Mouse (Mus musculus) liver, adult 2 months (tissue): ENCODE data around the gene Denr. TPM values are rescaled to one million over a fixed set of nuclear protein-coding genes. Genes with fewer than 3 reads are reported as not detected.
A peak's percentile ranks its signal among the peaks of the same experiment; 100 is the strongest.

Source experiments
- DNase-seq: peaks from one replicate; pipeline ENCODE4 v3.0.0-alpha.2; 2011; ENCODE audit warnings: low read depth, low spot score; ENCODE audit errors: extremely low read depth
- H3K27ac ChIP-seq: fragments of 200-500 bp; replicated peaks from 2 replicates; pipeline ENCODE4 v1.5.1; 2012; ENCODE audit warnings: low read depth, mild to moderate bottlenecking, control low read depth, inconsistent platforms, low read length; ENCODE audit not compliant: insufficient read depth
- H3K27me3 ChIP-seq: fragments of 200-500 bp; 2 replicates; pipeline ENCODE4 v1.6.1; 2012; ENCODE audit warnings: mild to moderate bottlenecking, moderate library complexity, low read length, inconsistent platforms; ENCODE audit not compliant: control insufficient read depth, insufficient read depth
- H3K36me3 ChIP-seq: fragments of 200-500 bp; 2 replicates; pipeline ENCODE4 v1.6.1; 2012; ENCODE audit warnings: low read length, inconsistent platforms; ENCODE audit not compliant: control insufficient read depth, insufficient read depth
- H3K4me1 ChIP-seq: fragments of 200-500 bp; 2 replicates; pipeline ENCODE4 v1.6.1; 2011; ENCODE audit warnings: low read length; ENCODE audit not compliant: control insufficient read depth, insufficient read depth
- H3K4me3 ChIP-seq: fragments of 200-500 bp; 2 replicates; pipeline ENCODE4 v1.5.1; 2011; ENCODE audit warnings: low read depth, mild to moderate bottlenecking, control low read depth, low read length, moderate library complexity; ENCODE audit not compliant: insufficient read depth
- H3K79me2 ChIP-seq: fragments of 200-500 bp; 2 replicates; pipeline ENCODE4 v1.6.1; 2012; ENCODE audit warnings: inconsistent platforms, mild to moderate bottlenecking, low read length, moderate library complexity; ENCODE audit not compliant: control insufficient read depth, insufficient read depth
- H3K9ac ChIP-seq: fragments of 200-500 bp; 2 replicates; pipeline ENCODE4 v1.6.1; 2012; ENCODE audit warnings: low read depth, mild to moderate bottlenecking, control low read depth, inconsistent platforms, low read length
- CTCF ChIP-seq: fragments of 200-500 bp; IDR thresholded peaks from 2 replicates; pipeline ENCODE4 v1.5.1; 2011; ENCODE audit warnings: low read depth, low read length, control low read depth
- POLR2A ChIP-seq: fragments of 200-500 bp; IDR thresholded peaks from 2 replicates; pipeline ENCODE4 v1.6.1; 2011; ENCODE audit warnings: low read length, control low read depth; ENCODE audit not compliant: insufficient read depth; ENCODE audit errors: extremely low read depth
- WGBS: fragments of 180-500 bp; shearing (Covaris S2); methylation state at CpG from one replicate; pipeline ENCODE4 v1.1.7; 2018; 5-methylcytosine and 5-hydroxymethylcytosine counted together
- polyA plus RNA-seq: library from polyadenylated mRNA; depleted of rRNA; stranded (reverse); fragments of >200 nt; gene quantifications from 2 replicates; pipeline ENCODE4 v1.2.3, GENCODE M21; 2012; rRNA removed
- total RNA-seq: library from RNA; depleted of rRNA; stranded (reverse); fragments of >200 nt; gene quantifications from 2 replicates; pipeline ENCODE4 v1.2.3, GENCODE M21; 2014; rRNA removed

Denr gene
- total and polyA plus RNA-seq, 2 experiments = 12.5 to 27.5 TPM

DNA sequence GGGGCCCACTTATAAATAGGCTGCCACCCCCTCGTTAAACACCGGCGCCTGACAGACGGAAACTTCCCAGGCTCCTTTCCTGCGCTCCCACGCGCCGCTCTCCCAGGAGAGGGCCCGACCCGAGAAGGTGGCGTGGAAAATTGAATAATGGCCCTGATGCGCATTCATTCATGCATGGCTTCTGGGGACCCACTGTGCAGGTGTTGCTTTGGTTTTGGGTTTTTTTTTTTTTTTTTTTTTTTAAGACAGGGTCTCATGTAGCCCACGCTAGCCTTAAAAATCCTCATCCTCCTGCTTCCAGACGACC, 67.2 kb downstream of the Denr start:
- H3K79me2 ChIP-seq = peaks cover 6% of the 10 kb centered on the region; the same call in 1 of the 2 replicates
- peak overlapping the region; percentile 85 for H3K27ac ChIP-seq
- H3K4me3 ChIP-seq = peak overlapping the region; percentile 71
- H3K9ac ChIP-seq = peak overlapping the region; percentile 99
- H3K27me3 ChIP-seq = no peaks in the 10 kb centered on the region
- no peak for TF ChIP-seq CTCF
- TF ChIP-seq POLR2A = no peak
- no peaks in the 10 kb centered on the region for H3K36me3 ChIP-seq
- H3K4me1 ChIP-seq = peaks cover 35% of the 10 kb centered on the region
- 2% methylated on average over 14 of the region's 14 CpGs for WGBS
- DNase-seq = no peak

DNA sequence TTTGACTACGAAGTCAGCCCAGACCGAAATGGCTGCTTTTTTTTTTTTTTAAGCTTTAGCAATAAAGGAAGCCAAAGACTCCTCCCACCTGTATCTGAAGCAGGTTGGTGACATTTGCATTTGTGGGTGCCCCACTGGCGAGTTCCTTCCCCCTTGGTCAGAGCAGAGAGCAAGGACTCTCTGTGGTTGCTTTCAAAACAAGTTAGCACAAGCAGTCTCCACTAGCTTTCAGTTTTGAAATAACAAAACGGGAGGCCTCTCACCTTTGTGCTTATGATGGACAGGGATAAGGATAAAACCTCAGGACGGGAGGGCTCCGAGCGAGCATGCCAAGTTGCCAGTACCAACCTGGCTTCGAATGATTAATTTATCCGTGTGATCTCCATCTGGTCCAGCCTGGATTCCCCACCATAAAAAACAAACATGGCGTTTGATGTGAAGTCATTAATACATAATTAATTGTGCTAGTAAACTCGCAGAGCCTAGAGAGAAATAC, 67.7 kb downstream of the Denr start:
- WGBS = 17% methylated on average over 11 of the region's 11 CpGs
- Histone ChIP-seq H3K4me1 (peaks cover 35% of the 10 kb centered on the region), H3K27ac (peak overlapping the region; percentile 61), H3K9ac (peak overlapping the region; percentile 34), H3K79me2 (peaks cover 8% of the 10 kb centered on the region; the same call in 1 of the 2 replicates), H3K27me3 (no peaks in the 10 kb centered on the region), H3K4me3 (peak overlapping the region; percentile 39), H3K36me3 (no peaks in the 10 kb centered on the region)
- peak; percentile 61 for DNase-seq
- TF ChIP-seq CTCF = no peak
- TF ChIP-seq POLR2A = no peak

DNA sequence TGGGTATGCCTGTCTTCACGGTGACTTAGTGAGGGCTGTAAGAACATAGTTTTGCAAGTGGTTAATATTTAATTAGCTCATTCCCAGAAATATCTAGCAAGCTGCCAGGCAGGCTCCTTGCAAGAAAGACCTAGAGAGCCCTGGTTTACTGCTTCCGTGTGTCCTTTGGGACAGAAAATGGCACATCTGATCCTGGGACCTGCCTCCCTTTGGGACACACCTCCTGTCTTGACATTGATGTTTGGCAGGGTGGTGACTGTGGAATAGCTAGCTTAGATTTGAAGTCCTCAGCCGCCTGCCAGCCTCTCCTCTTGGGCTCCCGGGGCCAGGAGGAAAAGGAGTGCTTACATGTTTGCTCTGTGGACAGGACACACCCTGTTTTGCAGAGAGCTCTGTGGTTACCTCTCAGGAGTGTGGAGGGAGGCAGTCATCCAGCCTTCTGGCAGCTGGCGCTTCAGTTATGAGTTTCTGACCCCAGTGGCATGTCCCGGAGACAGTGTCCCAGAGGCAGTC, 68.7 kb downstream of the Denr start:
- Histone ChIP-seq H3K36me3 (no peaks in the 10 kb centered on the region), H3K4me3 (no peak overlapping the region), H3K27ac (peak overlapping the region; percentile 71), H3K27me3 (no peaks in the 10 kb centered on the region), H3K4me1 (peaks cover 37% of the 10 kb centered on the region), H3K9ac (peak overlapping the region; percentile 32), H3K79me2 (peaks cover 8% of the 10 kb centered on the region; the same call in 1 of the 2 replicates)
- TF ChIP-seq CTCF (no peak), POLR2A (no peak)
- DNase-seq = peak; percentile 70
- 11% methylated on average over 6 of the region's 6 CpGs for WGBS

DNA sequence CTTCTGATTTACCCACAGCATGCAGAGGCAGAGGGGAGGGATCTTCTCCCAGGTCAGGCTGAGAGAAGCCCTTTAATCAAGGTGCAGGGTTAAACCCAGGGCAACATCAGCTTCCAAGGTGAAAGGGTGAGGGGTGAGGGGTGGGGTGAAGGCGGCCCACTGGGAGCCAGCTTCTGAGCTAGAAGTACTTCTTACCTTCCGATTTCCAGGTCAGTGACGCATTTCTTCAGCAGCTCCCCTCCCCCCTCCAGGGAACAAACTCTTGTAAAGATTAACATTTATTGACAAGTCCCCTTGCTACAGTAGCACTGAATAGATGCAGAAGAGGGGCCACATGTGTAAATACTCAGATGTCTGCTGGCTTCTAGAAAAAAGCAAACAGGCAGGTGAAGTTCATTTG, 70.3 kb downstream of the Denr start:
- Histone ChIP-seq H3K4me3 (no peak overlapping the region), H3K4me1 (peaks cover 37% of the 10 kb centered on the region), H3K27ac (peak overlapping the region; percentile 87), H3K27me3 (no peaks in the 10 kb centered on the region), H3K36me3 (no peaks in the 10 kb centered on the region), H3K79me2 (peaks cover 15% of the 10 kb centered on the region; the same call in 1 of the 2 replicates), H3K9ac (peak overlapping the region; percentile 59; the same call in 1 of the 2 replicates)
- WGBS = 26% methylated on average over 3 of the region's 3 CpGs
- no peak for TF ChIP-seq POLR2A
- TF ChIP-seq CTCF = no peak
- DNase-seq = peak; percentile 92

DNA sequence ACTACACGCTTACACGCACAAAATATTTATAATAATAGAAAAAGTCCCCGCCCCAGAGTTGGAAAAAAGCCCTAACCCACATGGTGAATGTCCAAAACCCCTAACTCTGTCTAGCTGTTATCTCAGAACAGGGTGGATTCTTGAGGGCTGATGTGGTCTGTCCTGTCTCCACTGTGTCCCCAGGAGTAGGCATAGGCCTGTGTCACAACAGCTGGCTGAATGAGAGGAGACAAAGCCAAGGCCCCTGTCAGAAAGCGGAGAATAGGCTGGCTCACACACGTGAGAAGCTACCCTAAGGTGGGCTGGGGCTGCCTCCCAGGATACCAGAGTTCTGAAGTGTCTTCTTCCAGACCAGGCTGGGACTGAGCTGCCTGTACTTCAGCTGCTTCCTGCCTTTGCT, 71.2 kb downstream of the Denr start:
- peak overlapping the region; percentile 1; the same call in 1 of the 2 replicates for H3K9ac ChIP-seq
- H3K27ac ChIP-seq = peak overlapping the region; percentile 16
- peaks cover 37% of the 10 kb centered on the region for H3K4me1 ChIP-seq

More for the DNA sequence above, 71.2 kb downstream of the Denr start:
- WGBS = 60% methylated on average over 5 of the region's 5 CpGs
- H3K4me3 ChIP-seq = no peak overlapping the region
- H3K36me3 ChIP-seq = no peaks in the 10 kb centered on the region
- TF ChIP-seq CTCF = no peak
- no peak for TF ChIP-seq POLR2A
- DNase-seq = no peak
- no peaks in the 10 kb centered on the region for H3K27me3 ChIP-seq
- peaks cover 21% of the 10 kb centered on the region; the same call in 1 of the 2 replicates for H3K79me2 ChIP-seq

Other genes with a start within 250 kb of the Denr start
- gene Clip1, start 222.6 kb upstream of the Denr start, total RNA-seq = 18.5 and 25.2 TPM in 2 replicates
- gene Clip1, start 222.6 kb upstream of the Denr start, polyA plus RNA-seq = 10.9 and 11.8 TPM in 2 replicates
- 9.0 and 12.1 TPM in 2 replicates for gene Zcchc8, start 186.1 kb upstream of the Denr start, total RNA-seq
- 9.6 and 12.7 TPM in 2 replicates for gene Zcchc8, start 186.1 kb upstream of the Denr start, polyA plus RNA-seq
- 29.1 and 44.2 TPM in 2 replicates for gene Rsrc2, start 157.8 kb upstream of the Denr start, total RNA-seq
- 3.7 and 7.0 TPM in 2 replicates for gene Rsrc2, start 157.8 kb upstream of the Denr start, polyA plus RNA-seq
- 0.37 and 0.94 TPM in 2 replicates for gene Kntc1, start 157.5 kb upstream of the Denr start, total RNA-seq
- 0.04 and 0.26 TPM in 2 replicates for gene Kntc1, start 157.5 kb upstream of the Denr start, polyA plus RNA-seq
- 0.18 and 1.1 TPM in 2 replicates for gene Hcar2, start 41.7 kb upstream of the Denr start, total RNA-seq
- gene Hcar2, start 41.7 kb upstream of the Denr start, polyA plus RNA-seq = 0.25 and 0.32 TPM in 2 replicates
- gene Hcar1, start 27.2 kb upstream of the Denr start, total RNA-seq = under 0.01 and 0.09 TPM in 2 replicates
- 0.04 TPM in 1 of 2 replicates, not detected in the other for gene Hcar1, start 27.2 kb upstream of the Denr start, polyA plus RNA-seq
- 1.2 TPM in 1 of 2 replicates, not detected in the other for gene Gm43518, start 20.2 kb downstream of the Denr start, total RNA-seq
- gene Gm43518, start 20.2 kb downstream of the Denr start, polyA plus RNA-seq = 0.31 TPM in 1 of 2 replicates, not detected in the other
- gene Ccdc62, start 23.5 kb downstream of the Denr start, total RNA-seq = 2.1 and 2.2 TPM in 2 replicates
- gene Ccdc62, start 23.5 kb downstream of the Denr start, polyA plus RNA-seq = 1.8 and 3.2 TPM in 2 replicates
- 9.1 and 9.7 TPM in 2 replicates for gene Hip1r, start 66.5 kb downstream of the Denr start, total RNA-seq
- gene Hip1r, start 66.5 kb downstream of the Denr start, polyA plus RNA-seq = 9.2 and 11.5 TPM in 2 replicates
- gene Vps37b, start 125.1 kb downstream of the Denr start, total RNA-seq = 4.4 and 6.2 TPM in 2 replicates
- 27.3 and 31.4 TPM in 2 replicates for gene Vps37b, start 125.1 kb downstream of the Denr start, polyA plus RNA-seq
- 0.74 and 0.87 TPM in 2 replicates for gene Abcb9, start 188.6 kb downstream of the Denr start, total RNA-seq
- 2.4 and 2.5 TPM in 2 replicates for gene Abcb9, start 188.6 kb downstream of the Denr start, polyA plus RNA-seq
- 38.5 and 46.6 TPM in 2 replicates for gene Ogfod2, start 205.1 kb downstream of the Denr start, total RNA-seq
- gene Ogfod2, start 205.1 kb downstream of the Denr start, polyA plus RNA-seq = 65.3 and 74.6 TPM in 2 replicates
- 18.0 and 19.3 TPM in 2 replicates for gene Arl6ip4, start 208.9 kb downstream of the Denr start, total RNA-seq
- gene Arl6ip4, start 208.9 kb downstream of the Denr start, polyA plus RNA-seq = 23.6 and 26.2 TPM in 2 replicates